Mouse (Mus musculus): ENCODE results near the gene Phyhd1. TPM values are rescaled to one million over a fixed set of nuclear protein-coding genes. Genes with fewer than 3 reads are reported as not detected.

Phyhd1 gene
- polyA plus RNA-seq, 2 experiments: 9.8 to 15.9 TPM

DNA sequence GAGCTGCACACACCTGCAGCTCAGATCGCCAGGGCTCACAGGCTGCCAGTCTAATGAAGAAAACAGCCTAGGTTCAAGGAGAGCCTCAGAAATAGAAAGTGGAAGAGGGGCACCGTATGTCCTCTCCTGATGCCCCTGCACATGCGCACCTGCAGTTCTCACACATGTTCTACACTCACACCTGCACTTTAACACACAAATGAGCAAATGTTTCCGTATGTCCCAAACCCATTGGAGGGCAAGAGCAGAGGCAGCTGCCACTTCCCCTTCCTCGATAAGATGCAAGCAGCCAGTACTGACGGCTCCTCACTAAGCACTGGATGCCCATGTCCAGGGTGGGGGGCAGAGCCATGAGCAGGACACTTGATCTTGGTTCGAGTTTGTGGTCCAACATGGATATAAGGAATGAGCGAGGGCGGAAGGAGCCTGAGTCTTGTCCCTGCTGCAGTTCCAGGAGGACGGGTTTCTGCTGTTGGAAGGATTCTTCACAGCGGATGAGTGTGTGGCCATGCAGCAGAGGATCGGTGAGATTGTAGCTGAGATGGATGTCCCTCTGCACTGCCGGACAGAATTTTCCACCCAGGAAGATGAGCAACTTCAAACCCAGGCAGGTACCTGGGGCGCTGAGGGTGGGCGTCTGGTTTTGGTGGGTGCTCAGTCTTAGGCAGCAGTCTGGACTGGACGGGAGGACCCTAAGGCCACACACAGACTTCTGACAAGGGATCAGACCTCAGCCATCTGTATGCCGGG is 3.4 kb downstream of the Phyhd1 start:
- H3K27ac ChIP-seq: no peak overlapping the region
- ATAC-seq (ENCODE audit: insufficient read depth): no peak
- H3K9ac ChIP-seq (replicated peaks): no peak overlapping the region
- WGBS (ENCODE audit: insufficient replicate concordance): 67% methylated on average over 17 of the region's 17 CpGs
- H3K4me2 ChIP-seq (ENCODE audit: low read depth): no peak overlapping the region
- no peaks in the 10 kb centered on the region for H3K27me3 ChIP-seq (ENCODE audit: control insufficient read depth, insufficient read depth, low read length)
- no peaks in the 10 kb centered on the region for H3K9me3 ChIP-seq (ENCODE audit: control insufficient read depth, low read length)
- DNase-seq (ENCODE audit: low read depth in 3 of 3, low spot score in 3 of 3): no peak
- no peak overlapping the region for H3K4me3 ChIP-seq (ENCODE audit: insufficient read depth in 1 of 2, low read depth in 2 of 2, low read length in 2 of 2)
- no peak for TF ChIP-seq CTCF (IDR thresholded peaks at IDR 0.05; ENCODE audit: low read depth)
- H3K36me3 ChIP-seq (replicated peaks; ENCODE audit: control insufficient read depth, insufficient read depth, low read depth): no peaks in the 10 kb centered on the region; the same call in 1 of the 2 replicates
- H3K4me1 ChIP-seq (replicated peaks; ENCODE audit: control insufficient read depth in 2 of 2, insufficient read depth in 2 of 2, low read length in 1 of 2): peaks cover 0 to 23% of the 10 kb centered on the region in 2 experiments; a peak in 3 of 4 replicates

DNA sequence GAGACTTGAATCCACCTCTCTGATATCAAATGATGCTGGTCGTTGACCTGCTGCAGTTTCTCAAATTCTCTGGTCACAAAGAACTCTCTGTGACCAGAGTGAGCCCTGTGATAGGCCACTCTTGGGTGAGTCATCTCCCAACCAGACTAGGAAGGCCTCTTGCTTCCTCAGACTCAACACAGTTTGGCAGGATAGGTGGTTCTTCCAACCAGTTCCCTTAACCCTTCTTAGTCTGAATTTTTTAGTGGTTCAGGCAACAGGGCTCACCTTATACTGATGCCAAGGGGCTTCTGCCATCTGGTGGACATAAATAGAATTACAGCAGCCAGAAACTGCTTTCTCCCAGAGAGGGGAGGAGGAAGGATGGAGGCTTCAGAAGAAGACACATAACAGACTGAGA is 4.1 kb downstream of the Phyhd1 start:
- no peaks in the 10 kb centered on the region for H3K36me3 ChIP-seq (replicated peaks; ENCODE audit: control insufficient read depth, insufficient read depth, low read depth)
- peak in 2 of 3 experiments; percentile 29 to 53 for DNase-seq (ENCODE audit: low read depth in 3 of 3, low spot score in 3 of 3)
- no peak overlapping the region for H3K9ac ChIP-seq (replicated peaks)
- H3K9me3 ChIP-seq (ENCODE audit: control insufficient read depth, low read length): no peaks in the 10 kb centered on the region
- H3K4me3 ChIP-seq (ENCODE audit: insufficient read depth in 1 of 2, low read depth in 2 of 2, low read length in 2 of 2): no peak overlapping the region
- peaks cover 0 to 20% of the 10 kb centered on the region in 2 experiments; a peak in 3 of 4 replicates for H3K4me1 ChIP-seq (replicated peaks; ENCODE audit: control insufficient read depth in 2 of 2, insufficient read depth in 2 of 2, low read length in 1 of 2)
- WGBS (ENCODE audit: insufficient replicate concordance): 7% methylated on average over 1 of the region's 1 CpGs
- no peak overlapping the region for H3K4me2 ChIP-seq (ENCODE audit: low read depth)
- TF ChIP-seq EP300 (IDR thresholded peaks at IDR 0.05; ENCODE audit: low read depth): no peak
- peak; percentile 90 for TF ChIP-seq CTCF (IDR thresholded peaks at IDR 0.05; ENCODE audit: low read depth)
- no peaks in the 10 kb centered on the region for H3K27me3 ChIP-seq (ENCODE audit: control insufficient read depth, insufficient read depth, low read length)
- no peak overlapping the region for H3K27ac ChIP-seq
- ATAC-seq (ENCODE audit: insufficient read depth): peak; percentile 43; the same call in 1 of the 2 replicates

DNA sequence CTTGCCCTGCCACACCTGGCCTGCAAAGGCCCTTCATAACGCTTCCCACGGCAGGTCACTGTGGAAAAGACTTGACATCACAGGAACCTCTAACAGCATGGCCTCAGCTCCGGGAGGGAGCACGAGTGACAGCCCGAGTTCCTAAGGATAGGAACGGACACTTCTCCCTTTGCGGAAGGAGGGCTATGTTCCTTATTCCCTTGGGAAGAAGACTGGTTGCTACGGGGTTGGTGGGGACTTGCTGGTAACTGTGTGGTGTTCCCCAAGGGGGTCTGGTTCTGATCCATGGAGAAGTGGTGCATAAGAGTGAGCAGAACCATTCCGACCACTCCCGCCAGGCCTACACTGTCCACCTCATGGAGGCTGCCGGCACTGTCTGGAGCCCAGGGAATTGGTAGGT is 14.7 kb downstream of the Phyhd1 start, which contains the start of gene Gm28038:
Gm28038 (plus strand) TSS at position 301 of the 400 bp plus-strand sequence.
- ATAC-seq (ENCODE audit: insufficient read depth) (no peak), DNase-seq (ENCODE audit: low read depth in 3 of 3, low spot score in 3 of 3) (no peak)
- no peaks in the 10 kb centered on the region for H3K9me3 ChIP-seq (ENCODE audit: control insufficient read depth, low read length)
- no peak within 1 kb of the TSS for H3K4me2 ChIP-seq (ENCODE audit: low read depth)
- whole genome bisulfite sequencing (ENCODE audit: insufficient replicate concordance): 79% methylated on average over 11 of the region's 11 CpGs
- H3K9ac ChIP-seq (replicated peaks): no peak within 1 kb of the TSS
- H3K27ac ChIP-seq: no peak within 1 kb of the TSS
- H3K4me1 ChIP-seq (replicated peaks; ENCODE audit: control insufficient read depth in 2 of 2, insufficient read depth in 2 of 2, low read length in 1 of 2): peaks cover 0 to 6% of the 10 kb centered on the region in 2 experiments; a peak in 2 of 4 replicates
- H3K4me3 ChIP-seq (ENCODE audit: insufficient read depth in 1 of 2, low read depth in 2 of 2, low read length in 2 of 2): no peak within 1 kb of the TSS
- no peaks in the 10 kb centered on the region for H3K27me3 ChIP-seq (ENCODE audit: control insufficient read depth, insufficient read depth, low read length)
- TF ChIP-seq EP300 (IDR thresholded peaks at IDR 0.05; ENCODE audit: low read depth): no peak
- no peak for TF ChIP-seq CTCF (IDR thresholded peaks at IDR 0.05; ENCODE audit: low read depth)
- no peaks in the 10 kb centered on the region for H3K36me3 ChIP-seq (replicated peaks; ENCODE audit: control insufficient read depth, insufficient read depth, low read depth)

DNA sequence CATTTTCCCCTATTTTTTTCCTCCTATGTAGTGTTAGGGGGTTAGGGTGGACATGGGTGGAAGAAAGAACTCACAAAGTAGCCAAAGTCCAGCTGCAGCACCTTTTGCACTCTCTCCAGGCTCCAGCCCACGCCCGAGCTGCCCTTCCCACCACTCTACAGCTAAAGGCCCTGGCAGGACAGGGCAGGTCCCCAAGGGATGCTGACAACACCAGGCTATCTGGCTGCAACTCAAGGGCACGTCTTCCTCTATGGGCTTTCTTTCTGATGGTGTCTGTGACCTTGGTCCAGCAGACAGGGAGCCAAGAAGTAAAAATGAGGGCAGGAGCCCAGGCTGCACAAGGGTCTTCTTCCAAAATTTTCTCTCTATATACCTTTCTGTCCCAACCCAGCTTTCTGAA is 15.6 kb downstream of the Phyhd1 start:
- Histone ChIP-seq H3K4me1 (replicated peaks; ENCODE audit: control insufficient read depth in 2 of 2, insufficient read depth in 2 of 2, low read length in 1 of 2) (peaks cover 0 to 6% of the 10 kb centered on the region in 2 experiments; a peak in 2 of 4 replicates), H3K27me3 (ENCODE audit: control insufficient read depth, insufficient read depth, low read length) (no peaks in the 10 kb centered on the region), H3K4me2 (ENCODE audit: low read depth) (no peak overlapping the region), H3K36me3 (replicated peaks; ENCODE audit: control insufficient read depth, insufficient read depth, low read depth) (no peaks in the 10 kb centered on the region), H3K9ac (replicated peaks) (no peak overlapping the region), H3K9me3 (ENCODE audit: control insufficient read depth, low read length) (no peaks in the 10 kb centered on the region), H3K4me3 (ENCODE audit: insufficient read depth in 1 of 2, low read depth in 2 of 2, low read length in 2 of 2) (no peak overlapping the region), H3K27ac (no peak overlapping the region)
- DNase-seq (ENCODE audit: low read depth in 3 of 3, low spot score in 3 of 3) (no peak), ATAC-seq (ENCODE audit: insufficient read depth) (no peak)
- TF ChIP-seq EP300 (IDR thresholded peaks at IDR 0.05; ENCODE audit: low read depth): no peak
- no peak for TF ChIP-seq CTCF (IDR thresholded peaks at IDR 0.05; ENCODE audit: low read depth)
- WGBS (ENCODE audit: insufficient replicate concordance): 62% methylated on average over 3 of the region's 3 CpGs

DNA sequence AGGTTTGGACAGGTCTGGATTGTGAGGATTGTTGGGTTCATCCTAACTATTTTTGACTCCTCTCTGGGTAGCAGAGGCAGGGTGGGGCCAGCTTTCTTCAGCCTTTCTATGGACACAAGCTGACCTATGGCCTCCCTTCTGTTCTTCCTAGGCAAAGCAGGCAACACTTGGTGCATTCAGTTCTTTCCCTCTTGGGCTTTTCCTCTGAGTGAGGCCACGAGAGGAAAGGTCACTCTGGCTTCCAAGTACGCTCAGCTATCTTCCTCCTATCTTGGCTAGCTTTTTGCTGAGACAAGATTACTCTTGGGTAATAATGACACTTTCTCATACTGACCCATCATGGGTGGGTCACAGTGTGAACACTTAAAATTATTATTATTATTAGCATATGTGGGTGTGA is 17.2 kb downstream of the Phyhd1 start:
- 80% methylated on average over 2 of the region's 2 CpGs for WGBS (ENCODE audit: insufficient replicate concordance)
- Histone ChIP-seq H3K4me2 (ENCODE audit: low read depth) (no peak overlapping the region), H3K4me1 (replicated peaks; ENCODE audit: control insufficient read depth in 2 of 2, insufficient read depth in 2 of 2, low read length in 1 of 2) (peaks cover 3 to 13% of the 10 kb centered on the region in 2 experiments), H3K9me3 (ENCODE audit: control insufficient read depth, low read length) (no peaks in the 10 kb centered on the region), H3K27me3 (ENCODE audit: control insufficient read depth, insufficient read depth, low read length) (no peaks in the 10 kb centered on the region), H3K4me3 (ENCODE audit: insufficient read depth in 1 of 2, low read depth in 2 of 2, low read length in 2 of 2) (no peak overlapping the region), H3K36me3 (replicated peaks; ENCODE audit: control insufficient read depth, insufficient read depth, low read depth) (no peaks in the 10 kb centered on the region), H3K9ac (replicated peaks) (no peak overlapping the region), H3K27ac (no peak overlapping the region)
- DNase-seq (ENCODE audit: low read depth in 3 of 3, low spot score in 3 of 3): no peak
- ATAC-seq (ENCODE audit: insufficient read depth): no peak
- no peak for TF ChIP-seq CTCF (IDR thresholded peaks at IDR 0.05; ENCODE audit: low read depth)
- TF ChIP-seq EP300 (IDR thresholded peaks at IDR 0.05; ENCODE audit: low read depth): no peak

All from liver, embryonic 14.5 days (tissue).